Mouse (Mus musculus) megakaryocyte, embryonic 14.5 days (primary cell): ENCODE data around the gene Olfr187.

Source experiments
- FLI1 ChIP-seq: IDR thresholded peaks from 2 replicates; pipeline ENCODE4 v1.6.1; 2012; ENCODE audit warnings: low read length, inconsistent platforms, mixed read lengths
- GATA1 ChIP-seq: IDR thresholded peaks from 3 replicates; pipeline ENCODE4 v1.6.1; 2012; ENCODE audit warnings: mixed read lengths, low read length, inconsistent platforms, borderline replicate concordance

DNA sequence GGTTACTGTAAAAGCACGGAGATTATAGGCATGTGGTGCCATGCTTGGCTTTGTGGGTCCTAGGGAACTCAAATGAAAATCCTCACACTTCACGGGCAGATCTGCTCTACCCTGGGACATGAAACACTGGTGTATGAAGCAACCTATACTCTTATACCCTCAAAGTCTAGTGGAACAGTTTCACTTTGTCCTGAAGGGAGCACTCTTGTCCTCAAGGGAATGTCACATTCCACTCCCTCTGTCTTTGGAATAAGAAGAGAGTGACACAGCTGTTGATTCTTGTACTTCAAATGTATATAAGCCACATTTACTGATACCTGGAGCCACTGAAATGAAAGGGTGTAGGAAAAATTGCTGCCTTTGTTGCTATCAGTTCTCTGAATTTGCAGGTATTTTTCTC is 44.5 kb downstream of the Olfr187 start, which contains the start of gene Olfr183:
- TF ChIP-seq GATA1 (no peak), FLI1 (no peak)
